Comparison of ENCODE assay signal across 8 mouse cellular contexts in genomic region chr2:160646845-160647178, GRCm38 (mm10). TPM values are rescaled to one million over a fixed set of nuclear protein-coding genes. Genes with fewer than 3 reads are reported as not detected.
A peak's percentile ranks its signal among the peaks of the same experiment; 100 is the strongest.
DNase-seq lines count a peak whose midpoint lies in the region; ATAC-seq and TF ChIP-seq lines count a peak whose summit lies in the region.

No protein-coding gene starts in this region.

- peak overlapping the region; percentile 65 for H3K4me2 ChIP-seq in lung, embryonic 14.5 days

- peak overlapping the region; percentile 100 for H3K4me3 ChIP-seq in lung, embryonic 14.5 days (ENCODE audit: low read depth, low read length)
- H3K4me3 ChIP-seq in hindbrain, embryonic 10.5 days: peak overlapping the region; percentile 99
- peak overlapping the region; percentile 98 for H3K4me3 ChIP-seq in midbrain, embryonic 10.5 days

- no peak for ATAC-seq in lung, embryonic 14.5 days (ENCODE audit: insufficient read depth)

- H3K9ac ChIP-seq in lung, embryonic 14.5 days: peak overlapping the region; percentile 100

- H3K36me3 ChIP-seq in lung, embryonic 14.5 days (ENCODE audit: insufficient read depth): no peaks in the 10 kb centered on the region
- H3K36me3 ChIP-seq in hindbrain, embryonic 10.5 days: peaks cover 20% of the 10 kb centered on the region; the same call in 1 of the 2 replicates
- H3K36me3 ChIP-seq in midbrain, embryonic 10.5 days: peaks cover 14% of the 10 kb centered on the region

- 0% methylated on average over 17 of the region's 17 CpGs for WGBS in lung, embryonic 14.5 days
- WGBS in hindbrain, embryonic 10.5 days: under 1% methylated on average over 17 of the region's 17 CpGs
- WGBS in midbrain, embryonic 10.5 days: under 1% methylated on average over 17 of the region's 17 CpGs

- H3K4me1 ChIP-seq in lung, embryonic 14.5 days (ENCODE audit: insufficient read depth): peaks cover 14% of the 10 kb centered on the region
- peaks cover 34% of the 10 kb centered on the region for H3K4me1 ChIP-seq in hindbrain, embryonic 10.5 days (replicated peaks)
- peaks cover 46% of the 10 kb centered on the region for H3K4me1 ChIP-seq in midbrain, embryonic 10.5 days

- no peaks in the 10 kb centered on the region for H3K27me3 ChIP-seq in lung, embryonic 14.5 days (ENCODE audit: insufficient read depth, low read length)
- no peaks in the 10 kb centered on the region for H3K27me3 ChIP-seq in hindbrain, embryonic 10.5 days (ENCODE audit: insufficient read depth, poor library complexity, severe bottlenecking)
- H3K27me3 ChIP-seq in midbrain, embryonic 10.5 days (ENCODE audit: low read depth, poor library complexity, severe bottlenecking): no peaks in the 10 kb centered on the region

- TF ChIP-seq CTCF in lung, embryonic 14.5 days (IDR thresholded peaks at IDR 0.05; ENCODE audit: low read depth): no peak

- H3K27ac ChIP-seq in lung, embryonic 14.5 days (ENCODE audit: low read depth): peak overlapping the region; percentile 99
- H3K27ac ChIP-seq in hindbrain, embryonic 10.5 days: peak overlapping the region; percentile 100
- H3K27ac ChIP-seq in midbrain, embryonic 10.5 days (replicated peaks): peak overlapping the region; percentile 99

- H3K9me3 ChIP-seq in lung, embryonic 14.5 days (ENCODE audit: low read depth, low read length): no peaks in the 10 kb centered on the region
- no peaks in the 10 kb centered on the region for H3K9me3 ChIP-seq in hindbrain, embryonic 10.5 days
- H3K9me3 ChIP-seq in midbrain, embryonic 10.5 days (replicated peaks): no peaks in the 10 kb centered on the region

- peak; percentile 65 for DNase-seq in lung, embryonic 14.5 days
- DNase-seq in lung, adult 18-20 months: no peak
- DNase-seq in brain, adult 2 months (ENCODE audit: low read depth, low spot score): peak; percentile 59
- DNase-seq in hindbrain, embryonic 10.5 days (ENCODE audit: low spot score): no peak
- DNase-seq in midbrain, embryonic 10.5 days (ENCODE audit: low spot score): no peak
- no peak for DNase-seq in cerebellum, postnatal 36 days
- DNase-seq in frontal cortex, postnatal 14 days (ENCODE audit: low spot score in 2 of 2): no peak
- no peak for DNase-seq in adrenal gland, postnatal 25 days

RNA-seq across cellular contexts. Expression of gene Top1, which starts 1.1 kb away (rescaled TPM):
- 77.6 and 83.0 TPM in 2 replicates for polyA plus RNA-seq in lung, embryonic 14.5 days (2014; fragmentation: Nextera tagmentation; extraction: Ambion mirVana)
- 79.4 and 105 TPM in 2 replicates for polyA plus RNA-seq in hindbrain, embryonic 10.5 days (2016; fragmentation: Nextera tagmentation; extraction: Ambion mirVana)
- polyA plus RNA-seq in midbrain, embryonic 10.5 days (2016; fragmentation: Nextera tagmentation; extraction: Ambion mirVana): 107 and 108 TPM in 2 replicates
- 89.8 and 97.7 TPM in 2 replicates for total RNA-seq in adrenal gland, postnatal 25 days (2021)

Comparison
In these comparisons a context has a peak if more than half of its experiments do, and no peak if none do; other contexts are left out.
1. DNase-seq: peak in lung, embryonic 14.5 days (single experiment) and brain, adult 2 months (single experiment); none in lung, adult 18-20 months (0 of 2), hindbrain, embryonic 10.5 days (single experiment), midbrain, embryonic 10.5 days (single experiment), cerebellum, postnatal 36 days (0 of 2), frontal cortex, postnatal 14 days (0 of 2) and adrenal gland, postnatal 25 days (single experiment).
2. Peak in every context shown above with its lines, with median percentiles within 50 percentile points of each other: H3K27ac ChIP-seq and H3K4me3 ChIP-seq.